Mouse (Mus musculus) activated CD4-positive, CD25-positive, alpha-beta regulatory T cell, adult 4 months (primary cell): ENCODE results near the gene Ankrd13d. TPM values are rescaled to one million over a fixed set of nuclear protein-coding genes. Genes with fewer than 3 reads are reported as not detected.

Experiments
- ATAC-seq: one replicate; pipeline ENCODE4 v1.8.0; 2017
- polyA plus RNA-seq, 2 experiments: library from polyadenylated mRNA; unstranded; fragments of 100-300 nt; shearing (Covaris generic); gene quantifications; one replicate each; pipeline ENCODE4 v1.2.1; 2017

Ankrd13d gene
- polyA plus RNA-seq, 2 experiments from 2014 or later: 1.5 to 2.1 TPM

DNA sequence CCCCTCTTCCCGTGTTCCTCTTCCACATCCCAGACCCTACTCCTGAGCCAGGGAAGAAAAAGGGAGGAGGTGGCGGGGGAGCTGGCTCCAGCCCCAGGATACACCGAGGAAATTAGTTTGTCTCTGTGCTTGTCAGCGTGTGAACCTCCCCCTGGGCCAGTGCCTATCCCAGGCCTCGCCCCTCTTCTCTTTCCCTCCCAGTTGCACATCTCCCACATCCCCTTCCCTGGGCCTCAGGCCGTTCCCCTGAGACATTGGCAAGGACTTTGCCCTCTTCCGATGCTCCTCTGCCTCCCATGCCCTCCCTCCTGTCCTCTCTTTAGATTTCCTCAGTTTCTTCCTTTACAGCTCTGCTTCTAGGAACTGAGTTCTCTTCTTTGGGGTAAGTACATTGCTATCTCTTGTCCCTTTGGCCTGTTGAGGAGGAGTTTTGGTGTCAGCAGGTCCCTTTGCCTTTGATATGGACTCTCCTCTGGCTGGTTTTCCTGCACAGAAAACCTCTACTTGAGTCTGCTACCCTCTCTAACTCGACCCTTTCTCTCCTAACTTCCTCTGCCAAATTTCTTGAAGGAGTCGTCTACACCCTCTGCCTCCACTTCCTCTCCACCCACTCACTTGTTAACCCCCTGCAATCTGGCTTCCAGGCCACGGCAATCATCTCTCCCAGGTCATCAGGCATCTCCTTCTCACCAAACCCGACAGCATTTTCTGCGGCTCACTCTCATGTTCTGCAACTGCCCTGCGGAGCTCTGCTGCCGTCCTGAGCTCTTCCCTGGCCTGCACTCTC is 61.8 kb downstream of the Ankrd13d start:
- no peak for ATAC-seq

- no peak for ATAC-seq
These were observed 62.5 kb downstream of the Ankrd13d start for GRCm38 (mm10) chr19:4220416-4220815.

Other genes with a start within 250 kb of the Ankrd13d start
- 100 to 1,000 TPM; 481 to 485 TPM for gene Gstp1, start 245.2 kb downstream of the Ankrd13d start, polyA plus RNA-seq
- 10 to 100 TPM; 11.1 to 23.5 TPM for gene Gstp2, start 237.1 kb downstream of the Ankrd13d start, polyA plus RNA-seq
- gene Gstp3, start 223.6 kb downstream of the Ankrd13d start, polyA plus RNA-seq: 100 to 1,000 TPM; 202 to 218 TPM
- not detected for gene Cabp2, start 201.6 kb downstream of the Ankrd13d start, polyA plus RNA-seq
- 100 to 1,000 TPM; 372 to 419 TPM for gene Cdk2ap2, start 186.0 kb downstream of the Ankrd13d start, polyA plus RNA-seq
- 10 to 100 TPM; 89.9 to 91.4 TPM for gene Pitpnm1, start 183.1 kb downstream of the Ankrd13d start, polyA plus RNA-seq
- gene Aip, start 157.3 kb downstream of the Ankrd13d start, polyA plus RNA-seq: 100 to 1,000 TPM; 171 to 215 TPM
- gene Gpr152, start 143.3 kb downstream of the Ankrd13d start, polyA plus RNA-seq: not detected
- gene Cabp4, start 139.1 kb downstream of the Ankrd13d start, polyA plus RNA-seq: 1 to 10 TPM; 1.1 to 1.4 TPM
- gene Coro1b, start 134.5 kb downstream of the Ankrd13d start, polyA plus RNA-seq: 100 to 1,000 TPM; 212 to 255 TPM
- gene Ptprcap, start 129.5 kb downstream of the Ankrd13d start, polyA plus RNA-seq: 1,000 to 10,000 TPM; 1,013 to 1,027 TPM
- 10 to 100 TPM; 21.9 to 25.0 TPM for gene Rps6kb2, start 119.8 kb downstream of the Ankrd13d start, polyA plus RNA-seq
- gene Carns1, start 107.7 kb downstream of the Ankrd13d start, polyA plus RNA-seq: 1 to 10 TPM; 6.1 to 7.2 TPM
- 100 to 1,000 TPM; 548 to 733 TPM for gene Tbc1d10c, start 91.9 kb downstream of the Ankrd13d start, polyA plus RNA-seq
- 1,000 to 10,000 TPM in 1 of 2 experiments, 100 to 1,000 TPM in 1; 945 to 1,075 TPM for gene Ppp1ca, start 91.1 kb downstream of the Ankrd13d start, polyA plus RNA-seq
- gene Rad9a, start 81.5 kb downstream of the Ankrd13d start, polyA plus RNA-seq: 10 to 100 TPM; 37.7 to 40.3 TPM
- gene Clcf1, start 68.9 kb downstream of the Ankrd13d start, polyA plus RNA-seq: 10 to 100 TPM; 19.7 to 29.7 TPM
- not detected for gene AC109138.7, start 68.8 kb downstream of the Ankrd13d start, polyA plus RNA-seq
- gene Pold4, start 51.2 kb downstream of the Ankrd13d start, polyA plus RNA-seq: 100 to 1,000 TPM; 117 to 151 TPM
- gene Ssh3, start 14.0 kb downstream of the Ankrd13d start, polyA plus RNA-seq: 10 to 100 TPM in 1 of 2 experiments, 1 to 10 TPM in 1; 8.8 to 11.4 TPM
- 100 to 1,000 TPM in 1 of 2 experiments, 10 to 100 TPM in 1; 83.4 to 101 TPM for gene Grk2, start 23.1 kb upstream of the Ankrd13d start, polyA plus RNA-seq
- gene Kdm2a, start 115.1 kb upstream of the Ankrd13d start, polyA plus RNA-seq: 10 to 100 TPM; 54.9 to 68.6 TPM
- 1 to 10 TPM; 1.9 to 3.2 TPM for gene Rhod, start 156.3 kb upstream of the Ankrd13d start, polyA plus RNA-seq
- gene Syt12, start 194.3 kb upstream of the Ankrd13d start, polyA plus RNA-seq: under 1 TPM in 1 of 2 experiments, not detected in 1; 0.14 TPM
- gene 2010003K11Rik, start 215.4 kb upstream of the Ankrd13d start, polyA plus RNA-seq: not detected
- 1 to 10 TPM; 1.0 to 1.5 TPM for gene Pcx, start 227.3 kb upstream of the Ankrd13d start, polyA plus RNA-seq